Mouse (Mus musculus) spleen, postnatal 4 days (tissue): ENCODE measurements around the gene Rfx1.

Experiments used
- DNase-seq, 2 experiments: peaks; one replicate each; pipeline ENCODE4 v3.0.0; 2022; ENCODE audit warnings: low spot score in 2 of 2

Gene Rfx1

DNA sequence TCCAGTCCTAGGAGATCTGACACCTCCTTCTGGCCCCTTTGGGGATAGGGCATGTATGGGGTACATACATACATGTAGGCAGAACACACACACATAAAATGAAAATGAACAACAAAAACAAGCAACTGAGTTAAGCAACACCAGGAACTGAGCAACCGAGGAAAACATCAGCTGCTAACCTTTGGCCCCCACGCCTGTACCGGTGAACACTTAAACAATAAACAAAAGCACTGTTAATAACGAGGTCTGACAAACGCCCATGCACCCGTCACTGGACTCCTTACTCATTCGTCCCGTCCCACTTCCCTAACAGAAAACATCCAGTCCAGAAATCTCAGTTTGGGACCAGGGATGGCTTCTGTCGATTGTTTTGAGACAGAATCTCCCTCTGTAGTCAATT, 22.6 kb downstream of the Rfx1 start:
- no peak for DNase-seq

DNA sequence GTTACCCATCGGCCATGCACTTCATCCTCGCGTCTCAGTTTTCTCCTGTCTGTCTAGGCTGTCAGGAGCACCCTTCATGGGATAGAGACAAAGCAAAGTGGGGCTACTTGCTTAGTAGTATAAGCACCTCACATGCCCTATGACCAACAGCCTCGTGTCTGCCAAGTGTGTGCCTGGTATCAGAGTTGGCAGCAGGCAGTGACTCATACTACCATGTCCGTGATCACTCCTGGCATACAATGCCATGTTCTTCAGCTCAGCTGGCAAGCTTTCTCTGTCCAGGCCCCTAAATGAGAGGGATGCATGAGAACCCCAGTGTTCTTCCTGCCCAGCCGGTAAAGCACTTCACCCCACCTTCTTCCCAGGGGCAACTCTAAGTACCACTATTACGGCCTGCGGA, 24.0 kb downstream of the Rfx1 start:
- DNase-seq: no peak

DNA sequence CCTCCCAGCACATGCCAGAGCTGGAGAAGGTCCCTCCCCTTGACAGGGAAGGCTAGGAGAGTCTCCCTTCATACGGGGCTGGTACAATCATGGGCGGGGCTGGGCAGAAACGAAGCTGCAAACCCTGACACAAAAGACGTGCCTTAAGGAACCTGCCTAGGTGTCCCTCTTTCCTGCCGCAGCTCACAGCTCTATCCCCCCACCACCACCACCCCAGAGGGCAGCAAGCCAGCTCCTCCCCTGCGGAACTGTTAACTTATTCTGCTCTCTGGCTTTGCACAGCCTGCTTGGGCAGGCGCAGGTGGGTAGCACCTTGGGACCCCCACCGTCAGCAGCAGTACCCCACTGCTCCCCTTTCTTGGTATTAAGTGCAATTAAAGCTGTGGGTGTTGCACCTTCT, 29.4 kb downstream of the Rfx1 start:
- no peak for DNase-seq

DNA sequence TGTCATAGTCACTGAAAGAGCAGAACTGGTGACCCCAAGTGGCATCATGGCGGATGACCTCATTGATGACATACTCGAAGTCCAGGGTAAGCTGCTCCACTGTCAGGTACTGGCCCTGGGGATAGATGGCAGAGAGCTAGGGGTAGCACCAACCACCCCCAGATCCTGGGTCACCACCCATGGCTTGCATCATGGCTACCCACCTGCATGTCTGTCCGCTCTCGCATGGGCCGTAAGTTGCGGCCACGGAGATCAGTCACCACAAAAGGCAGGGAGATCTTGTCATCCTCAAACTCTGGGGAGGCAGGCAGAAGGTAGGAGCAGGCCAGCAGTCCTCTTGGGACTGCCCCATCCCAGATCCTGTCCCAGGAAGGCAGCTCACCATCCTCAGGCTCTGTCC, 31.7 kb downstream of the Rfx1 start:
- no peak for DNase-seq

DNA sequence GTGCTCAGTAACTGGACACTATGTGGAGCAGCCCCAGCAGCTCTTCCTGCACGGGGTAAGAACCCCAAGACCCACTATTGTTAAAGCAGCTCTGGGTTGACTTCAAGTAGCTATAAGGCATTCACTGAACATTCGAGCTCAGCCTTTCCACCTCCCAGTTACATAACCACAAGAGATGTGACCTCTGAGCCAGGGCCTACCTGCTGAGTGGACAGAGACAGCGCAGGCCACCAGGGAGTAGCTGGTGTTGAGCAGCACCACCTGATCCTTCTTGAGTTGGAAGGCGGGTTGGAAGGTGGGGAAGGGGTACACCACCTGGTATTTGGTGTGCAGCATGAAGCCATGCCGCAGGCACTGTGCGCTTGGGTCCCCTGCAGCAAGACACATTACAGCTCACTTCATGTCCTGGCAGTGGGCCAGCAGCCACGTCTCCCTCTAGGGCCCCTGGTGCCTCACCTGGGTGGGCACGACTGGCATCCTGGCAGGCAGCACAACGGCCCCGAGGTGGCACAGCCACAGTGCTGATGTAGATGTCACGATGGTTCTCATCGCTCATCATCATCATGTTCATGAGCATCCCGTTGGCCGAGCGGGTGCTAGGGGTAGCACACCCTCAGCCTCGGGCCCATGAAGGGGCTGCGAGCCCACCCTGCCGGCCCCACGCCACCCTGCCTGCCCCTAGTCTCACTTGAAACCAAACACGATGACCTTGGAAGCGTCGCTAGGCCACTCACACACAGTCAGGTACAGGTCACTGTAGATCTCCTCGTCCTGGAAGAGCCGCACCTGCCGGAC, 35.0 kb downstream of the Rfx1 start:
- DNase-seq: peak in 1 of 2 experiments; percentile 12

DNA sequence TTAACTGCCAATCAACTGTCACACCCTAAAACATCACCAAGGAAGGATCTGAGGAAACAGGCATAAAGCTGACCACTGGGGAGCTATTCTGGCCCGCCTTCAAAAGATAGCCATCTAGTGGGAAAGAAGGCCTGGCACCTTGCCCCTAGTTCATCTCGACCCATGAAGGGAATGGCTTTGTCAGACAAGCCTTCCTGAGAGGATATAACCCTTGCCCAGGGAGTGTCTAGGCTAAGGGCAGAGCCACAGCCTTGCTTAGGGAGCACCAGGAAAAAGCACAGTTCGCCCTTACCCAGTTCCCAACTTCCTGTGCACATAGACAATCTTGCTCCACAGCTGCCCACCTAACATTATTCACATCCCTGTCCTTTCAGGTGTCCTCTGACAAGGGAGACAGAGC, 37.0 kb downstream of the Rfx1 start:
- no peak for DNase-seq

DNA sequence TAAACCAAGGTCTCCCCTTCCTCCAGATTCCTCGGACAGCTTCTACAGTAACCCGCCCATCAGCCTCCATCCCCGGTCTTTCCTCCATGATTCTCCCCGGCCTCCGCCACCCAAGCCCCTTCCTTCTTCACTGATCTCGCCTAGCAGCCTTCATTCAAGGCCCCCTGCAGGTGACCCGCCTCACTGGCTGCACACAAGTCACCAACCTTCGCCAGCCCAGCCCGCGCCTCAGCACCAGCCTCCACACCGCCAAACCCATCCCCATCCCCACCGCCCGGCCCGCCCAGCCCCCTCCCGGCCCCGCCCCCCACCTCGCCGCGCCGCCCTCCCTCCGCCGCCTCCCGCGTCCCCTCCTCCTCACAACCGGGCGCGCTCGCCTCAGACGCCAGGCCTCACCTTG, 37.6 kb downstream of the Rfx1 start:
- peak; percentile 75 to 87 for DNase-seq

DNA sequence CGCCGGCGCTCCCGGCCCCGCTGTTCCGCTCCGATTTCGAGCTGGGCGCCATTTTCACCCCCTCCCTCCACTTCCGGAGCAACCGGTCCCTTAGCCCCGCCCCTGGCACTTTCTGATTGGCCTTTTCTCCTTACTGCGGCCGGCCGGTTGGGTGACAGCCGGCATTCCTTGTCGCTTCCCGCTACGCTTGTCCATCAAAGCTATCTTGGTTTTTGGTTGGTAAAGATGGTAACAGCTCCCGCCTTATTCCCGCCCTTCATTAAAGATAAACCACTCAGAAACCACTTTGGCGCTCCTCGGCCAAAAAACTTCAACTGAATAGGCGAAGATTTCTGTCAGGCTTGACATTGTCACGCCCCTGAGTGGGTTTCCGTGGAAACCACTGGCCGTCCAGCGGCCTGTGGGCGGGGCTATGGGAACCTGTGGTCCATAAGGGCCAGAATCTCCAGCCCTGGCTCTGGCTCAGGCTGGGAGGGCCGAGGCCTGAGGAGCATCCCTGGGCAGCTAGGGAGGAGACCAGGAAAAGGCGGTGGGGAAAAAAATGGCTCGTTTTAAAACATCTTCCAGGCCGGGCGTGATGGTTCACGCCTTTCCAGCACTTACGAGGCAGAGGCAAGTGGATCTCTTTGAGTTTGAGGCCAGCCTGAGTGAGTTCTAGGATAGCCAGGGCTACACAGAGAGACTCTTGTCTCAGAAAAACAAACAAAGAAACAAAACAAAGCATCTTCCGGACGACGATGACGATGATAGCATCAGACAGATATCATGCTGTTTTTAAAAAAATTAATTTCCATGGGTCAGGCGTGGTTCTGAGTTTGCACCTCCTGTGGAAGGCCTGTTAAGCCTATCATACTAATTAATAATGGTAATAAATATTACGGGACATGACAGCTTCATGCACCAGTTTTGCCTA, 38.3 kb downstream of the Rfx1 start, which contains the start of gene Dcaf15:
Gene Dcaf15, minus strand, starts transcription at position 72 of the 913 bp plus-strand sequence.
- DNase-seq: peak; percentile 99

DNA sequence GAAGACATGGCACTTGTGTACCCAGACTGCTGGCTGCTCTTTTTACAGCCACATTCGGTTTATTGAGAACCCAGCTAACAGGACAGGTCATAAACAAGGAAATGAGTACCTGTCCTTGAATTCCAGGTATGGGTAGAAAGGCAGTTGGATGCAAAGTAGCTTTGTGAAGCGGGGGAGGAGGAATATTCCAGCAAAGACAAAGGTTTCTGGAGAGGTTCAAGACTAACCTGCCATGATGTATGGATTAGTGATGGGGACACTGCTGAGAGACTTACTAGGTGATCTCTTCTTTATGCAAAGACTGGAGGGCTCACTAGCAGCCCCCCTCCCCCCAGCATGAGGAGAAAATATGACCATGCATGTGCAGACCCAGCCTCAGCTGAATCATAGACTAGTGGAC, 39.0 kb downstream of the Rfx1 start:
- DNase-seq: no peak

DNA sequence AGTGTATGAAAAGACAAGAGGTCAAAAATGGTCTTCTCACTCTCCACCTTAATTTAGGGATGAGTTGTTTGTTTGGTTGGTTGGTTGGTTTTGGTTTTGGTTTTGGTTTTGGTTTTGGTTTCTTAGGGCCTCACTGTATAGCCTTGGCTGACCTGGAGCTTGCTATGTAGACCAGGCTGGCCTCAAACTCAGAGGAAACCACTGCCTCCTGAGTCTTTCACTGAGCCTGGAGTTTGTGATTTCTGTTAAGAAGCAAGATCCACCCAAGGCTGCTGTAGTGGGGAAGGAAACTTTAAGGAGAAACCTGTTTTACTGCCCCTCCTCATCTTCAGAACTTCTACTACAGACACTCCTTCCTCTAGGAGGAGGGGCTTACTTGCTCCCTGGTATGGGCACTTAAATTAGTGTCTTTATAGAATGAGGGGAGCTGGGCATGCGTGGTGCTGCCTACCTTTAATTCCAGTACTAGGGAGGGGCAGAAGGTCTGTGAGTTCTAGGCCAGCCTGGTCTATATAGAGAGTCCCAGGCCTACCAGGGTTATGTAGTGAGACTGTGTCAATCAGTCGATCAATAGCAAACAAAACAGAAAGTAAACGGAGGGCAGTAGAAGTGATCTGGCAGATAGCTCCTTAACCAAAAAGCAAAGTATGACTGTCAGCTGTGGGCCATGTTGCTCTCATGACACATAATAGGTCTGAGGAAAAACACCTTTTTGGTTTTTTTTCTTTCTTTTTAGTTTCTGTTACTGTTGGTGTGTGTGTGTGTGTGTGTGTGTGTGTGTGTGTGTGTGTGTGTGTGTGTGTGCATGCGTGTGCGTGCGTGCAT, 39.8 kb downstream of the Rfx1 start:
- no peak for DNase-seq

DNA sequence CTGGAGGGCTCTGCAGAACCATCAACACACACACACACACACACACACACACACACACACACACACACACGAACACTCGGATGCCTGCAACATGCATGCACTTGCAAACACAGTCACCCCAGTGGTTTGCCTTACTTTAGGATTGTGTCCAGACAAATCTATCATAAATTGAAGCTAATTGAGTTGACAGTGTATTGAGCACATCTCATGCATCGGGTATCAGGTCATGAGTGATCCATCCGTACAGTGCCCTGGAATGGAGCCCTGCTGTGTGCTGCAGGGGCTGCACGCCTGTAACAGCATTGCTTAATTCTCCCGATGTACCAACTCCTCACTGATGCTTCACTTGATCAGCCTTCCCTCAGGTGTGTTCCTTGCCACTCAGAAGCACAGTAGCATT, 49.0 kb downstream of the Rfx1 start:
- DNase-seq: no peak

DNA sequence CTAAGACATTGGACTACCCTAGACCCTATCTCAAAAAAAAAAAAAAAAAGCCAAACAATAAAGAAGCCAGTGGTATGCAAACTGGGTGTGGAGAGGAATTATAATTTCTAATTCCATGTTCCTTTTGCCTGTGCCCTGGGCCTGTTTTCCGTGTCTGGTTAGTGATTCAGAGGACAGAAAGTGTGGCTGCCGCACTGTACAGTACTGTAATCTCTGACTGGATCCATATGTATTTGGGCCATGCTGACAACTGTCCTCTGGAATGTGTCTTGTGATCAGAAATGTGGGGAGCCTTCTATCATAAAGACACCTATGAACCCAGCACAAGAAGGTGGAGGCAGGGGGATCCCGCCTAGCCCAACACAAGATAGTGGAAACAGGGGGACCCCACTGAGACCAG, 55.5 kb downstream of the Rfx1 start:
- no peak for DNase-seq

DNA sequence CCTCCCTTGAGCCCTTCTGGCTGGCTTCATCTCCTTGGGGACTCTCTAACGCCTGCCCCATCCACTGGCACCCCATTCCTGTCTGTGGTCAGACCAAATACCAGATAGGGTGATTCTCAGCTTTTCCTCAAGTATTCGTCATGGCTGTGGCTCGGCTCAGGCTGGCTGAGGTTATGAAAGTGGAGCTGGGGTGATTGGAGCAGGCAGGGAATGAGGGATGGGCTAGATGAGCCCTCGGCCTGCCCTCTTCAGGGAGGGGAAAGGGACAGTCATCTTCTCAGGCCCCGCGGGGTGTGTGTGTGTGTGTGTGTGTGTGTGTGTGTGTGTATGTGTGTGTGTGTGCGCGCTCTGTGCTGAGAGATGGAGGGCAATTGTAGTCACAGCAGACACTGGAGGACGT, 59.0 kb downstream of the Rfx1 start, which contains the start of gene Podnl1:
Gene Podnl1, plus strand, starts transcription at position 334 of the 400 bp plus-strand sequence.
- DNase-seq: peak in 1 of 2 experiments; percentile 9

DNA sequence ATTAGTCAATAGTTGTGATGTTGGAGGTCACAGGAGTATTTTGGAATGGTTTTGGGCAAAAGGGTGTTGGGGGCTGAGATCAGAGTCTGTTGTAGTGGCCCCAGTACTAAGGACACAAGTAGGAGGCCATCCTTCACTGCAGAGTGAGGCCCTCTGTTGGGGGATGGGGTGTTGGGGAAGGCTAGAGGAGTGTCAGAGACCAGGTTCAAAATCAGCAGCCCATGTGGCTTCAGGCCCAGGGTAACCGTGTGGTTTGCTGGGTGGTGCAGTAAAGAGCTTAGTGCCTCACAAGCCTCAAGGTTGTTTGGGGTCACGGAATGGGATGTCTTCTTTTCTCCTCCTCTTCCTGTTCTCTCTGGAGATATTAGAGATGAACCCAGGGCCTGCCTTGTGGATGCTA, 60.1 kb downstream of the Rfx1 start:
- peak in 1 of 2 experiments; percentile 8 for DNase-seq

DNA sequence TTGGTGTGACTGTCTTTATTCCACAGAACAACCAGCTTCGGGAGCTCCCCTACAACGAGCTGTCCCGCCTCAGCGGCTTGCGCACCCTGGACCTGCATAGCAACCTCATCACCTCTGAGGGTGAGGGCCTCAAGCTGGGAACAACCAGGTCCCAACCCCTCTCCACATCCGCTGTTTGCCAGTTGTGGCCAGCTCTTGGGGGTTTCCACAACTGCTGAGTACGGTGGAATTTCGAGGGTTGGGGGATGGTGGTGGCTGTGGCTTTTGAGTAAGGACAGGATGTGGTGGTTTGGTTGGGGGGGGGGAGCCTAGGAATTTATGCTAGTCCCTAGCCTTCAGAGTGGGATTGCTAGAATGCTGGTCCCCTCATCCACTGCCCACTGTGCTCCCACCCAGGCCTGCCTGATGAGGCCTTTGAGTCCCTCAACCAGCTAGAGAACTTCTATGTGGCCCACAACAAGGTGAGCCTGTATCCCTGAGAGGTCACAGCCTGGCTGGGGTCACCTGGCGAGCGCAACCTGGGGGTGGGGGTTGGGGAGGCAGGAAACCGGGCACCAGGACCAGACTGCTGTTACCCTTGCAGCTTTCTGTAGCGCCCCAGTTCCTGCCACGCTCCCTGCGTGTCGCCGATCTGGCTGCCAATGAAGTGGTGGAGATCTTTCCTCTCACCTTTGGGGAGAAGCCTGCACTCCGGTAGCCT, 60.7 kb downstream of the Rfx1 start:
- peak; percentile 17 to 65 for DNase-seq

DNA sequence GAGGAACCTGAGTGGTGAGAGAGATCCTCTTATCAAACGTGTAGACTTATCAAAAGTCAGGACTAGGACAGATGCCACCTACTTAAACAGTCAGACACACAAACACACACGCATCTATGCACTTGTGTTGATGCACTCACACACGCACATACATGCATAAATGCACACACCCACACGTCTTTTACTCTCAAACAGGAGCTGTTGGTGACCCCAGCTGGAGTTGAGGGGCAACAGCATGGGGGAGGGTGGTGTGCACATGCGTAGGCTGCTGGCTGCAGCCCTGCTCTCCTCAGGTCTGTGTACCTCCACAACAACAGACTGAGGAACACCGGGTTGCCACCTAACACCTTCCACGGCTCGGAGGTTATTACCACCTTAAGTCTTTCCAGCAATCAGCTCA, 61.6 kb downstream of the Rfx1 start:
- DNase-seq: peak in 1 of 2 experiments; percentile 16

DNA sequence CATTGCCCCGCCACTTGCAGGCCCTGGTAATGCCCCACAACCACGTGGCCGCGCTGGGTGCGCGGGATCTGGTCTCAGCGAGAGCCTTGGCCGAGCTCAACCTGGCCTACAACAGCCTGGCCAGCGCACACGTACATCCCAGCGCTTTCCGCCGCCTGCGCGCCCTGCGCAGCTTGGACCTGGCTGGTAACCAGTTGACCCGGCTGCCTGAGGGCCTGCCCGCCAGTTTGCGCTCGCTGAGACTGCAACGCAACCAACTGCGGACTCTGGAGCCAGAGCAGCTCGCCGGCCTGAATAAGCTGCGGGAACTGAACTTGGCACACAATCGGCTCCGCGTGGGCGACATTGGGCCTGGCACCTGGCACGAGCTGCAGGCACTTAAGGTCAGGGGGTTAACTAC, 64.2 kb downstream of the Rfx1 start:
- DNase-seq: peak in 1 of 2 experiments; percentile 12

DNA sequence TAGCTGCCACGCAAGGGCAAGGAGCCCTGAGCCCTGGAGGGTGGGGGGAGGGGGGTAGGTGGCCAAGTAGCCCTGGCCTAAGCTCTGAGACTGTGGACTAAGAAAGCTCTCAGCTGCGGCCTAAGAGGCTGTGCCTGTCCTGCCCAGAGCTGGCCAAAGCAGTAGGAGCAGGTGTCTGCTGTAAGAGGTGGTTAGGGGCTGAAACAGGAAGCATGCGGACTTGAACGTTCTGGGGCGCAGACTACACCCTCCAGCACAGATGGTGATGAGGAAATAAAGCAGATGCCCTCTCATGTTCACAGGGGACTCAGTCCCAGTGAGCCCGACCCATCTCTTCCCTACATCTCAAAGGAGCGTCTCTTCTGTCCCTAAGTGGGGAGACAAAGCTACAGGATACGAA, 65.6 kb downstream of the Rfx1 start:
- peak in 1 of 2 experiments; percentile 11 for DNase-seq

DNA sequence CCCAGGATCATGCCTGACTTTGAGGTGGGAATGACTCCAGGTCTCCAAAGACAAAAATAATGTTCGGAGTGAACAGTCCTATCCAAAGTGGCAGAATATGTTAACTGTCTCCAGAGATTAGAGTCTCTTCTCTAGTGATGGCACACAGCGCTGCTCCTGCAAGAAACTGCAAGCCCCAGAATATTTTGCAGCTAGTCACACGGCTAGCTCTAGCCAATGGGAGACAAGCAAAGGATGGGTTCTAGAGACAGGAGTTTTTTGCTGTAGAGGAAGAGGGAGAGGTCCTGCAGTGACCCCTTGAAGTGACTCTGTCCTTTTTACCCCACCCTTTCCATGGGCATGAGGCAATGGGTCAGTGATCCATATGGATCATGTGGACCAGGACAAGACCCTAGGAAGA, 71.2 kb downstream of the Rfx1 start:
- no peak for DNase-seq

DNA sequence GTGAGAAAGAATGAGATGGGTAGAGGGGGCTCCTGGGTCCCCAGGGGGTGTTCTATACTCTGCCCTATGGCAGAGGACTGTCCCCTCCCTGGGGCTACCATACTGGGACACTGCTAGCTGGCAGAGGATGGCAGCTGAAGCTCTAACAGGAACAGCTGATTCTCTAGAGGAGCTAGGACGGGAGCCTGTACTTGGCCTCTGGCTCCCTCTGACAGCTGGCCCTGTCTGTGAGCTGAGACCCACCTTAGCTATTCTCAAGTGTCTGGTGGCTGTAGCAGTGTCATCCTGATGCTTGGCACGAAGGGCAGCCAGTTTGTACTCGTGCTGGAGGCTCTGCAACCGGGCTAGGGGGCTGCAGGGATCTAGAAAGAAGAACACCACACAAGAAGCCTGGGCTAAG, 74.2 kb downstream of the Rfx1 start:
- no peak for DNase-seq

DNA sequence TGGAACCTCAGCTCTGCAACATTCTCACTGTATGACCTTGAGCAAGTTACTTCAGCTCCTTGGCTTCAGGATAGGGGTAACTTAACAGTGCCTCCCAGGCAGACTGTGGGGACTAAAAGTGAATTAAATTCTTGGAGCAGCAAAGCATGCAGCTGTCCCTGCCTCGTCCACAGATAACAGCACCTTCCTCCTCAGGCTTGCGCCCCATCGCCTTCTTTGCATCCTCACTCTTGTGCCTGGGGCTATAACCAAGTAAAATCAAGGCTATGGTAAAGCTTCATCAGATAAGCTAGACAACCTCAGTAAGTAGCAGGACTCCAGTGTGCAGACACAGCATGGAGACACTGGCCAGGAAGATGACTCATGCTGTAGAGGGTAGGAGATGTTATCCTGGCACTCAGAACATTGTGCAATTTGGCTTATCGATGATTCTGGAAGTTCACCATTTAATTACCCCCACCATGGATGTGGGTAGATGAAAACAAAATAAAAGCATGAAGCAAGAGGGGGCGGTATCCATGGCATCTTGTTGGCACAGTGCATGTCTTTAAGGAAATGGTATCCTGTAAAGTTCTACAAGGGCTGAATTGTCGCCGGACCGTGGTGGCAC, 78.1 kb downstream of the Rfx1 start:
- no peak for DNase-seq
